Mouse (Mus musculus) thymus, adult 2 months (tissue): ENCODE measurements around the gene Tmem87b. TPM values are rescaled to one million over a fixed set of nuclear protein-coding genes. Genes with fewer than 3 reads are reported as not detected.

Source experiments
- DNase-seq: peaks from one replicate; pipeline ENCODE4 v3.0.0; 2021
- H3K27ac ChIP-seq: fragments of 200-500 bp; 2 replicates; pipeline ENCODE4 v1.5.1; 2012; ENCODE audit warnings: low read length, control low read depth; ENCODE audit not compliant: control insufficient read depth, insufficient read depth
- H3K27me3 ChIP-seq: fragments of 200-500 bp; 2 replicates; pipeline ENCODE4 v1.6.1; 2012; ENCODE audit warnings: mild to moderate bottlenecking, low read length, moderate library complexity, mixed read lengths; ENCODE audit not compliant: control insufficient read depth, insufficient read depth
- H3K36me3 ChIP-seq: fragments of 200-500 bp; 2 replicates; pipeline ENCODE4 v1.6.1; 2012; ENCODE audit warnings: mild to moderate bottlenecking, low read length, moderate library complexity; ENCODE audit not compliant: control insufficient read depth, insufficient read depth
- H3K4me1 ChIP-seq: fragments of 200-500 bp; replicated peaks from 2 replicates; pipeline ENCODE4 v1.6.1; 2012; ENCODE audit warnings: low read length; ENCODE audit not compliant: control insufficient read depth, insufficient read depth
- H3K4me3 ChIP-seq: fragments of 200-500 bp; 2 replicates; pipeline ENCODE4 v1.5.1; 2012; ENCODE audit warnings: mild to moderate bottlenecking, low read length, control low read depth, moderate library complexity; ENCODE audit not compliant: control insufficient read depth, insufficient read depth
- CTCF ChIP-seq: fragments of 200-500 bp; IDR thresholded peaks from 2 replicates; pipeline ENCODE4 v1.5.1; 2012; ENCODE audit warnings: mild to moderate bottlenecking, control low read depth, low read length, moderate library complexity, borderline replicate concordance; ENCODE audit not compliant: control insufficient read depth, poor library complexity, insufficient read depth; ENCODE audit errors: extremely low read depth
- POLR2A ChIP-seq: fragments of 200-500 bp; IDR thresholded peaks from 2 replicates; pipeline ENCODE4 v1.6.1; 2012; ENCODE audit warnings: mild to moderate bottlenecking, low read length, control low read depth, moderate library complexity; ENCODE audit not compliant: control insufficient read depth, poor library complexity, insufficient read depth; ENCODE audit errors: extremely low read depth
- WGBS: fragments of 180-500 bp; shearing (Covaris S2); methylation state at CpG from one replicate; pipeline ENCODE4 v1.1.7; 2018; 5-methylcytosine and 5-hydroxymethylcytosine counted together
- polyA plus RNA-seq: library from polyadenylated mRNA; depleted of rRNA; stranded (reverse); fragments of >200 nt; gene quantifications from 2 replicates; pipeline ENCODE4 v1.2.3, GENCODE M21; 2012; rRNA removed

Gene Tmem87b
- polyA plus RNA-seq: 16.2 and 18.3 TPM in 2 replicates

DNA sequence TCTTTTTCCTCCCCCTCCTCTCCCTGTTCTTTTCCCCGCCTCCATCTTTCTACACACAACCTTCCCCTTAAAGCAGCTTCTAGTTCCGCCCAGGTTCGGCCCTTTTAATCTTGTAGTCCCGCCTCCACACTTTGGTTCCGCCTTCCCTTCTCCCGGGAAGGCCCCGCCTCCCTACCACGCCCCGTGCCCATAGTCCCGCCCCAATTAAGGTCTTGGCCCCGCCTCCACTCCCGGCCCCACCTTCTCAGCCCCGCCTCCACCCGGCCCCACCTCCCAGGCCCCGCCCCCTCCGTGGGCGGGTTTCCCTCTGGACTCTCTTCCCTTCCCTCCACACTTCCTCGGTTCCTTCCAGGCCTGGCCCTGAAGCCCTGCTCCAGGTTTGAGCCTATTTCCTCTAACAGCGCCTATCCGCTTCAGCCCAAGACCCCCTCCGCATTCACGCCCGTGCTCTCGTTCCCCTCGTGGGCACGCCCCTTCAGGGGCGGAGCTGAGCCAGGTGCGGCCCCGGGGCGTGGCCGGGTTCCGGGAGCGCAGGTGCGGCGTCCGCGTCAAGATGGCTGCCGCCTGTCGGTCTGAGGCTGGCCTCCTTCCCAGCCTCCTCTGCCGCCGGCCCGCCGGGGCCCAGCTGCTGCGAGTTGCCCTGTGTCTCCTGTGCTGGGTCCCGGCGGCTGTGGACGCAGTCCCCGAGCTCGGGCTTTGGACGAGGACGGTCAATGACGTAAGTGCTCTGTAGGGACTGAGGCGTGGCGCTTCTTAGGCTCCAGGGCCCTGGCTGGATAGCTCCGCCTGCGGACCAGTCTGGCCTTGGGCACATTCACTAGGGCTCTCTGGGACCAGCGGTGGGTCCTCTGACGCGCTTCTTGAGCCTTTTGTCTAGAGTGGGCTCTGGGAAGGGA is at the start of gene Tmem87b:
Tmem87b (plus strand) TSS at position 333 of the 896 bp plus-strand sequence.
- Histone ChIP-seq H3K4me1 (peaks cover 8% of the 10 kb centered on the region), H3K36me3 (no peaks in the 10 kb centered on the region), H3K27me3 (no peaks in the 10 kb centered on the region; the same call in 1 of the 2 replicates), H3K27ac (peak within 1 kb of the TSS; percentile 85), H3K4me3 (peak within 1 kb of the TSS; percentile 91)
- TF ChIP-seq CTCF (0 out of 2 replicates have a peak, but pooled peaks have one; percentile 33), POLR2A (peak; percentile 87)
- DNase-seq: peak; percentile 95
- WGBS: under 1% methylated on average over 59 of the region's 59 CpGs

DNA sequence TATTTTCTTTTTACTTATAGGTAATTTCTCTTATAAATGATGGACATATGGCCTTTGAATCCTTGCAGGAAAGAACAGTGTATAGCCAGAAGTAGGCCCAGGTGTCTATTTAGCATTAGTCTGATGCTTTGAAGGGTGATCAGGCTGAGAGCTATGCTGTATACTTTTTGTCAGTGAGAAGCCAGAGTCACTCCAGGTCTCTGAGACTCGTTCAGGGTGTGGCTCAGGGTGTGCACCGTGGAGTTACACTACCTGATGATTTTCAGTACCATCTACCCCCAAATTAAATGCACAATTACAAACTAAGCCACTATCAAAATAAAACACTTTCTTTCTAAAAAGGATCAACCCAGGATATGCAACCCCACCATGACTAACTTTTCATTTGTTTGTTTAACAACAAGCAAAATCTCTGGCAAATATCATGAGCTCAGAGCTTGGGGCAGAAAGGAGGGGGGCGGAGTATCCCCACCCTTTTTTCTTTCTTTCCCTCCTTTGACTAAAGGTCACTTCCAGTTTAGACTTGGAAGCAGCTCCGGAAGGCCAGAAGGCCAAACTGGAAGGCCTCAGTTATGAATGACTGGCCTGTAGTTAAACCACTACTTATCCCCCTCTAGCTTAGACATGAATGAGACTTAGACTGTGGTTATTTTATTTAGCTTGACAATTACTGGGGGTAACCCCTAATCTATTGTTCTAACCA is 49.2 kb upstream of the Tmem87b start:
- Histone ChIP-seq H3K4me1 (no peaks in the 10 kb centered on the region), H3K4me3 (no peak overlapping the region), H3K36me3 (no peaks in the 10 kb centered on the region), H3K27ac (no peak overlapping the region), H3K27me3 (no peaks in the 10 kb centered on the region)
- DNase-seq: no peak
- no peak for TF ChIP-seq POLR2A
- TF ChIP-seq CTCF: no peak
- 94% methylated on average over 4 of the region's 4 CpGs for WGBS

DNA sequence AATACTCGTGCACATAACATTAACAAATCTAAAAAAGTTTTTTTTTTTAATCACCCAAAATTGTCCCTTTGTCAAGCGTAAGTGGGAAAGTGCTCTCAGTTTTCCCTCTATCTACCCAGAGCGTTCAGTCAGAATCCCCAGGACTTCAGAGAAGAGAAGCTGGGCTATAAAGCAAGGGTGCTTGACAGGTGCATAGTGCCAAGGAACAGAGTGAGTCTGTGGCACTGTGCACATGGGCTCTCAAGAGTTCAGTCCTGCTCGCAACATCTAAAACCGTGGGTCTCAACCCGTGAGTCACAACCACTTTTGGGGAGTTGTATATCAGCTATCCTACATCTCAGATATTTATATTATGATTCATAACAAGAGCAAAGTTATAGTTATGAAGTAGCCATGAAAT is 47.4 kb upstream of the Tmem87b start:
- no peaks in the 10 kb centered on the region for H3K36me3 ChIP-seq
- no peak for DNase-seq
- TF ChIP-seq POLR2A (no peak), CTCF (no peak)
- no peak overlapping the region for H3K27ac ChIP-seq
- WGBS: 92% methylated on average over 6 of the region's 6 CpGs
- H3K4me3 ChIP-seq: no peak overlapping the region
- no peaks in the 10 kb centered on the region for H3K4me1 ChIP-seq
- no peaks in the 10 kb centered on the region for H3K27me3 ChIP-seq

DNA sequence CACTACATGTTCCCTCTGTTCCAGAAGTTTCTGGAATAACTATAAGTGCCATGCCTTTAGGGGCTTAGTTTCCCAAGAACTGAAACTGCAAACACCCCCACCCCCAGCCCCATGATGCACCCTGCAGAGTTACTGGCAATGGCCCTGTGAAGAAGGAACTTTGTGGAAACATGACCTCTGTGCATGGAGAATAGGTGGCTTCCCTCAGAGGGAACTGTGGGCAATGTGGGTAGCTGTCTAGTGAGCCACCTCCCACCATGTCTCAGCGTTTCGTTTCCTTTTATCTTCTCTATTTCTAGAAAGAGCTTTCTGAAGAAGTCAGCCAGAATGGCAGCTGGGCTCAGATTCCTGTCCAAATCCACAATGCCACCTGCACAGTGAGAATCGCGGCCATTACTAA is 46.9 kb upstream of the Tmem87b start:
- no peaks in the 10 kb centered on the region for H3K4me1 ChIP-seq
- no peaks in the 10 kb centered on the region for H3K36me3 ChIP-seq
- TF ChIP-seq POLR2A (no peak), CTCF (no peak)
- H3K4me3 ChIP-seq: no peak overlapping the region
- no peaks in the 10 kb centered on the region for H3K27me3 ChIP-seq
- 4% methylated on average over 4 of the region's 4 CpGs for WGBS
- no peak for DNase-seq
- no peak overlapping the region for H3K27ac ChIP-seq

DNA sequence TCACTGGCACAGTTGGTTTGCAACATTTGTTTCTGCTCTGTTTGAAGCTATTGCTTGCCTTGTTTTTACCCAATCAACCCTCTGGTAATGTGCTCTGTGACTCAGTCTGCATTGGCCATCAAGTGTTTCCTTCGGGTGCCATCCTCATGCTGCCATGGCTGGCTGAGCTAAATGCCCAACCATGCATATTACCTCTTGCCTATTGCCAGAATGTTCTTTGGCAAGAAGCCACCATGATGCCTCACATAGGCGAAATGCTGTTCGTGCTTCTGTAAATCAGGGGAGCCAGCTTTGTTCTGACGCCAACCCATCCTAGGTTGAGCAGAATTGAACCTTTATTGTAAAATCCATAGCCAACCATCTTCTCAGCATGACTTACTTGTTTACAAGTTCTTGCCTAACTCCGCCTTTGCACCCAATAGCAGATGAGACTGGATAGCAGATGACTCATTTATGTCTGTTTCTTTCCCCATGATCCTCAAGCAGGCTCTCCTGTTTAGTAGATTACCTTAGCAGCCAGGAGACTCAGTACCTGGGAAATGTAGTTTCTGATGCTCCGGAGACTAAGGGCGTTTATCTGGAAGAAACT is 46.1 kb upstream of the Tmem87b start:
- no peaks in the 10 kb centered on the region for H3K36me3 ChIP-seq
- 96% methylated on average over 7 of the region's 7 CpGs for WGBS
- TF ChIP-seq CTCF: no peak
- TF ChIP-seq POLR2A: no peak

DNA sequence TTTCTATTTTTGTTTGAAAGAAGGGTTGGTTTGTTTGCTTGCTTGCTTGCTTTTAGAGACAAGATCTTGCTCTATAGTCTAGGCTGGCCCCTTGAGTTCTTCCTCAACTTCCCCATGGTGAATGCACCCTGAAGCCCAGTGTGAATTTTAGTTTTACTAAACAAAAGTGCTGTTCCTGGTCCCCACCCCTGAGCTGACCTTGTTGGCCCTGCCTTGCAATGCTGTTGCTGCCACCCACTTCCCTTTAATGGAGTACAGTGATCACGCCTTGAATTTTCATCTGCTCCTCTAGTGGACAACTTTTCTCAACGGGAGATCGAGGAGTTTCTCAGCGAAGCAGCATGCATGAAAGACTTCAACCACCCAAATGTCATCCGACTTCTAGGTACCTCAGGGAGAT is 35.7 kb upstream of the Tmem87b start:
- H3K27me3 ChIP-seq: no peaks in the 10 kb centered on the region; the same call in 1 of the 2 replicates
- 70% methylated on average over 5 of the region's 5 CpGs for WGBS
- H3K4me1 ChIP-seq: no peaks in the 10 kb centered on the region
- TF ChIP-seq POLR2A: no peak
- TF ChIP-seq CTCF: no peak
- no peak for DNase-seq
- no peak overlapping the region for H3K27ac ChIP-seq
- no peak overlapping the region for H3K4me3 ChIP-seq
- no peaks in the 10 kb centered on the region for H3K36me3 ChIP-seq

More for the DNA sequence above, 46.1 kb upstream of the Tmem87b start:
- Histone ChIP-seq H3K27me3 (no peaks in the 10 kb centered on the region), H3K27ac (no peak overlapping the region), H3K4me3 (no peak overlapping the region), H3K4me1 (no peaks in the 10 kb centered on the region)
- DNase-seq: no peak
